Mouse (Mus musculus) liver, embryonic 13.5 days (tissue): Measurements from ENCODE around the gene Ccdc93. TPM values are rescaled to one million over a fixed set of nuclear protein-coding genes. Genes with fewer than 3 reads are reported as not detected.

Source experiments
- ATAC-seq: fragments of 200-750 bp; cut with Nextera tagmentation; 2 replicates; pipeline ENCODE4 v1.8.0; 2017; ENCODE audit warnings: low read depth, mild to moderate bottlenecking, moderate number of reproducible peaks, moderate library complexity
- DNase-seq: peaks from one replicate; pipeline ENCODE4 v3.0.0; 2022
- H3K27ac ChIP-seq: fragments of 300-500 bp; sonication (generic); 2 replicates; pipeline ENCODE4 v1.5.1; 2015; ENCODE audit warnings: moderate library complexity, mild to moderate bottlenecking, inconsistent platforms
- H3K27me3 ChIP-seq: fragments of 300-500 bp; sonication (generic); 2 replicates; pipeline ENCODE4 v1.6.1; 2015; ENCODE audit warnings: mild to moderate bottlenecking, inconsistent platforms
- H3K36me3 ChIP-seq: fragments of 300-500 bp; sonication (generic); 2 replicates; pipeline ENCODE4 v1.6.1; 2015; ENCODE audit warnings: mild to moderate bottlenecking, inconsistent platforms
- H3K4me1 ChIP-seq: fragments of 300-500 bp; sonication (generic); replicated peaks from 2 replicates; pipeline ENCODE4 v1.6.1; 2015; ENCODE audit warnings: inconsistent platforms
- H3K4me2 ChIP-seq: fragments of 300-500 bp; sonication (generic); 2 replicates; pipeline ENCODE4 v1.6.1; 2015; ENCODE audit warnings: inconsistent platforms, mild to moderate bottlenecking, moderate library complexity
- H3K4me3 ChIP-seq: fragments of 300-500 bp; sonication (generic); replicated peaks from 2 replicates; pipeline ENCODE4 v1.5.1; 2015; ENCODE audit warnings: mild to moderate bottlenecking, inconsistent platforms
- H3K9ac ChIP-seq: fragments of 300-500 bp; sonication (generic); 2 replicates; pipeline ENCODE4 v1.6.1; 2015; ENCODE audit warnings: mild to moderate bottlenecking, inconsistent platforms
- H3K9me3 ChIP-seq: fragments of 300-500 bp; sonication (generic); replicated peaks from 2 replicates; pipeline ENCODE4 v1.6.1; 2016; ENCODE audit warnings: inconsistent platforms
- WGBS: fragments of 180-500 bp; shearing (Covaris S2); methylation state at CpG from one replicate; pipeline ENCODE4 v1.1.7; 2015; ENCODE audit not compliant: insufficient replicate concordance; 5-methylcytosine and 5-hydroxymethylcytosine counted together
- polyA plus RNA-seq: library from polyadenylated mRNA; unstranded; fragments of >200 nt; fragmentation: Nextera tagmentation; extraction: Ambion mirVana; gene quantifications from 2 replicates; pipeline ENCODE4 v1.2.1, GENCODE M21; 2015

The Ccdc93 gene
- polyA plus RNA-seq, 1 experiment from 2014 or later = 3.7 TPM

DNA sequence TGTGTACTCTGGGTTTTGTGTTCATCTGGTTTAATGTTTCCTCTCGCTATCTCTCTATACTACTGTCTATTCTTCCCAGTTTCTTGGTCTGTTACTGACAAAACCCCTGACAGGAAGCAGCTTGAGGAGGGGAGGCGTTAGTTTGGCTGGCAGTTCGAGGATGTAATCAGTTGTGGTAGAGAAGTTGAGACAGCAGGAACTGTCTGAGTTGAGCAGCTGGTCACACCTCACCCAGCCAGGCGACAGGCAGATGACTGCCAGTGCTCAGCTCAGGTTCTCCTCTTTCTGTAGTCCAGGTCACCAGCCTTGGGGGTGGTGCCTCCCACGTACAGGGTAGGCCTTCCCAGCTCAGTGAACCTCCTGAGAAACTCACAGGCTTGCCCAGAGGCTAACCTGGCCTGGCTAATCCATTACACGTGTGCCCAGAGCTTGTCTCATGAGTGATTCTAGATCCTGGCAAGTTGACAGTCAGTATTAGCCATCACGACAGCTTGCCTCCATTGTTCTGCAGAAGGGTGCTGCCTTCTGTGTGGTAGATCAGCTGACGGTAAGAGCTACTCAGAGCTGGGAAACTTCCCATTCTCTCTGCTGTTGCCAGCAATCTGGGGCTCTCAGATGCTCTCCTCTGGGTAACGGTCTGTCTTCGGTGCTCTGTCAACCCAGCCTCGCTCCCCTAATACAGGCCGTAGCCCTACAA is 47.6 kb downstream of the Ccdc93 start:
- Histone ChIP-seq H3K4me2 (no peak overlapping the region), H3K27ac (no peak overlapping the region), H3K27me3 (no peaks in the 10 kb centered on the region), H3K4me1 (no peaks in the 10 kb centered on the region), H3K4me3 (no peak overlapping the region), H3K9ac (no peak overlapping the region), H3K9me3 (no peaks in the 10 kb centered on the region), H3K36me3 (peaks cover 53% of the 10 kb centered on the region)
- DNase-seq = no peak
- 42% methylated on average over 12 of the region's 12 CpGs for WGBS
- peak; percentile 73 for ATAC-seq

DNA sequence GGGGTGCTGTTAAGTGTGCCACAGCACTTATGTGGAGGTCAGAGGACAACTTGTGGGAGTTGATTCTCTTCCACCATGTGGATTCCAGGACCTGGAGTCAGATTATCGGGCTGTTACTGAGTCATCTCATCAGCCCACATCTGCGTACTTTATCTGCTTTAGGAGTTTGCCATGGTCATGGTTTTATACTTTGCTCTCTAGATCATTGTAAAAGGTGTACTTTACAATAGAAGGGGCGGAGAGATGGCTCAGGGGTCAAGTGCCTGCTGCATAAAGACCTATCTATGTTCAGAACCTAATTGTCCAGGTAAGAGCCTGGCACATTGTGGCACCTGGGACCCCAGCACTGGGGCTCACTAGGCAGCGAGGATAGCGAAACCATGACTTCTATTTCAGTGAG is 48.6 kb downstream of the Ccdc93 start:
- H3K36me3 ChIP-seq = peaks cover 53% of the 10 kb centered on the region
- ATAC-seq = no peak
- 80% methylated on average over 5 of the region's 5 CpGs for WGBS
- DNase-seq = no peak
- H3K4me1 ChIP-seq = no peaks in the 10 kb centered on the region
- H3K4me2 ChIP-seq = no peak overlapping the region
- no peak overlapping the region for H3K27ac ChIP-seq
- no peaks in the 10 kb centered on the region for H3K9me3 ChIP-seq
- H3K9ac ChIP-seq = no peak overlapping the region
- H3K4me3 ChIP-seq = no peak overlapping the region
- no peaks in the 10 kb centered on the region for H3K27me3 ChIP-seq

GRCm38 (mm10) chr1:121483091-121483490 is 52.2 kb downstream of the Ccdc93 start:
- H3K27ac ChIP-seq = no peak overlapping the region
- H3K4me2 ChIP-seq = no peak overlapping the region
- H3K27me3 ChIP-seq = no peaks in the 10 kb centered on the region
- peaks cover 50% of the 10 kb centered on the region for H3K36me3 ChIP-seq
- H3K9ac ChIP-seq = no peak overlapping the region
- 82% methylated on average over 4 of the region's 4 CpGs for WGBS
- H3K9me3 ChIP-seq = no peaks in the 10 kb centered on the region
- no peaks in the 10 kb centered on the region for H3K4me1 ChIP-seq
- ATAC-seq (no peak), DNase-seq (no peak)
- H3K4me3 ChIP-seq = no peak overlapping the region

DNA sequence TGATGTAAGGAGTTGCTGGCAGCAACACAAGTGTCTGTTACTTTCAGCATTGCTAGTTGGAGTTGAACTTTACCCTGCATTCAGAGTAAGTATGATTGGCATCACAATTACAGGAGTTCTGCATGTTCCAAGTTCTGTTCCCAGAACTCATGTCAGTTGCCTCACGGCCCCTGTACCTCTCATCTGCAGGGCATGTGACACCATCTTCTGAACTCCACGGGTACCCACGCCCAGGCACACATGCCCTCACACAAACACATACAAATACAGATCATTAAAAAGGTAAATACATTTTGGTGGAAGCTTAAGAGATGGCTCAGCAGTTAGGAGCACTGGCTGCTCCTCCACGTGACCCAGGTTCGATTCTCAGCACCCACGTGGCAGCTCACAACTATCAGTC is 56.0 kb downstream of the Ccdc93 start:
- Histone ChIP-seq H3K9me3 (no peaks in the 10 kb centered on the region), H3K27ac (no peak overlapping the region), H3K4me2 (no peak overlapping the region), H3K4me1 (no peaks in the 10 kb centered on the region), H3K36me3 (peaks cover 24% of the 10 kb centered on the region), H3K27me3 (no peaks in the 10 kb centered on the region), H3K9ac (no peak overlapping the region), H3K4me3 (no peak overlapping the region)
- WGBS = 80% methylated on average over 6 of the region's 6 CpGs
- no peak for ATAC-seq
- no peak for DNase-seq

GRCm38 (mm10) chr1:121490241-121490640 is 59.4 kb downstream of the Ccdc93 start:
- ATAC-seq (no peak), DNase-seq (no peak)
- Histone ChIP-seq H3K27me3 (no peaks in the 10 kb centered on the region), H3K9ac (no peak overlapping the region), H3K4me2 (no peak overlapping the region), H3K36me3 (peaks cover 26% of the 10 kb centered on the region), H3K27ac (no peak overlapping the region), H3K9me3 (no peaks in the 10 kb centered on the region), H3K4me3 (no peak overlapping the region), H3K4me1 (no peaks in the 10 kb centered on the region)
- 37% methylated on average over 5 of the region's 5 CpGs for WGBS

GRCm38 (mm10) chr1:121497093-121497492 is 66.2 kb downstream of the Ccdc93 start:
- no peak overlapping the region for H3K27ac ChIP-seq
- H3K27me3 ChIP-seq = no peaks in the 10 kb centered on the region
- H3K9me3 ChIP-seq = no peaks in the 10 kb centered on the region
- H3K4me3 ChIP-seq = no peak overlapping the region
- no peak overlapping the region for H3K4me2 ChIP-seq
- no peak overlapping the region for H3K9ac ChIP-seq
- 68% methylated on average over 4 of the region's 4 CpGs for WGBS
- DNase-seq (no peak), ATAC-seq (peak; percentile 81)
- 0 out of 2 replicates have a peak, but pooled peaks cover 4% of the 10 kb centered on the region for H3K4me1 ChIP-seq
- peaks cover 64% of the 10 kb centered on the region for H3K36me3 ChIP-seq

DNA sequence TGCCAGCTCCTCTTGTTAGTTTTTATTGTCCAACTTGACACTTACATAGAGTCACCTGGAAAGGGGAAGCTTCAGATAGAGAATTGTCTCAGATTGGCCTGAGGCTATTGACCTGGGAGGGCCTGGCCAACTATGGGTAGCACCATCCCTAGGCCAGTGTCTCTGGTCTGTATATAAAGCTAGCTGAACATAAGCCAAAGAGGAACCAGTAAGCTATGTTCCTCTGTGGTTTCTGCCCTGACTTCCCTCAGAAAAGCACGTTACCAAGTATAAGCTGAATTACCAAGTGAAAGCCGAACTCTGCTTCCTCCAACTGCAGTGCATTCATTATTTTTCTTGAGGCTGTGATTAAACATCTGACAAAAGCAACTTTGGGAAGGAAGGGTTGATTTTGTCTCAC is 77.9 kb downstream of the Ccdc93 start:
- Histone ChIP-seq H3K4me2 (no peak overlapping the region), H3K4me3 (no peak overlapping the region), H3K27me3 (no peaks in the 10 kb centered on the region), H3K4me1 (no peaks in the 10 kb centered on the region), H3K9ac (no peak overlapping the region), H3K9me3 (no peaks in the 10 kb centered on the region), H3K36me3 (no peaks in the 10 kb centered on the region), H3K27ac (no peak overlapping the region)
- WGBS = 23% methylated on average over 2 of the region's 2 CpGs
- ATAC-seq = no peak
- DNase-seq = no peak

DNA sequence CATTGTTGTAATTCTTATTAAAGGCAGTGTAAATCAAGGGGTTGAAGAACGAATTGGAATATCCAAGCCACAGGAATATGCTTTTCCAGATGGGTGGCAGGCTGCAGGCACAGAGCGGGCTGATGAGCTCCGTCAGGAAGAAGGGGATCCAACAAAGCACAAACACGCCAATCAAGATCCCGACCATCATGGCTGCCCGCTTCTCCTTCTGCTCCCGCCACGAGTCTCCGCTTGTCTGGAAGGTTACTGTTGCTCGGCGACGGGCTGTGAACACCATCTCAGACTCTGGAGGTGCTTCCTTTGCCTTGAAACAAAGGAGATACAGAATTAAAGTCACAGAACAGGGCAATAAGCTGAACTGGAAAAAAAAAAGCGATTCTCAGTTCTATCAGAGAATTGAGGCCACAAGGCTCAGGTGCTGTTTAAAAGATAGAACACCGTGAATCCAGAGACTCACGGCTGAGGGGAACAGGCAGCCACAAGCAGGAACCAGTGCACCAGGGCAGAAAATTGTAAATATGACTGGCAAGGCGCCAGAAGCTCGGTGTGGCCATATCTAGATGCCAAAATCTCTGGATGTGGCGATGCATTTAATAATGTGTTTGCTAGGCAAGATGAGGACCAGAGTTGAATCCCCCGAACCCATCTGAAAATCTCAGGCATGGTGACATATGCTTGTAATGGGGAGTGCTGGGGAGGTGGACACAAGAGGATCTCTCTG is 79.7 kb downstream of the Ccdc93 start:
- no peaks in the 10 kb centered on the region for H3K36me3 ChIP-seq
- no peak overlapping the region for H3K27ac ChIP-seq
- no peak for ATAC-seq
- H3K4me1 ChIP-seq = no peaks in the 10 kb centered on the region
- H3K4me2 ChIP-seq = no peak overlapping the region
- WGBS = 77% methylated on average over 19 of the region's 19 CpGs
- H3K4me3 ChIP-seq = no peak overlapping the region
- H3K27me3 ChIP-seq = no peaks in the 10 kb centered on the region
- no peak overlapping the region for H3K9ac ChIP-seq
- H3K9me3 ChIP-seq = no peaks in the 10 kb centered on the region
- DNase-seq = no peak

DNA sequence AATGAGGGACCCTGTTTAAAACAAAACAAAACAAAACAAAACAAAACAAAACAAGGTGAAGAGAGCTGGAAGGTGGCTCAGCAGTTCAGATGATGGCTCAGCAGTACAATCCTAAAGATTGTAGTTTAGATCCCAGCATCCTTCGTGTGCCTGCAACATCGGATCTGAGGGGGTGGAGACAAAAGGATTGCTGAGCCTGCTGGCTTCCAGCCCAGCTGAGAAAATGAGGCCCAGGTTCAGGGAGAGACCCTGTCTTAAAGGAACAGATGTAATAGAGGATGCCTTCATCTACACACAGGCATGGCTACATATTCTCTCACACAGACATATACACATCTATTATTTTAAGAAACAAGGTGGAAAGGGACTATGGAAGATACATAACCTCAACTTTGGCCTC is 80.3 kb downstream of the Ccdc93 start:
- Histone ChIP-seq H3K9ac (no peak overlapping the region), H3K4me3 (no peak overlapping the region), H3K4me1 (no peaks in the 10 kb centered on the region), H3K27me3 (no peaks in the 10 kb centered on the region), H3K4me2 (no peak overlapping the region), H3K27ac (no peak overlapping the region), H3K36me3 (no peaks in the 10 kb centered on the region), H3K9me3 (no peaks in the 10 kb centered on the region)
- ATAC-seq (no peak), DNase-seq (no peak)
- WGBS = 60% methylated on average over 2 of the region's 2 CpGs

GRCm38 (mm10) chr1:121511966-121512365 is 81.1 kb downstream of the Ccdc93 start:
- WGBS = 83% methylated on average over 2 of the region's 2 CpGs
- ATAC-seq = no peak

DNA sequence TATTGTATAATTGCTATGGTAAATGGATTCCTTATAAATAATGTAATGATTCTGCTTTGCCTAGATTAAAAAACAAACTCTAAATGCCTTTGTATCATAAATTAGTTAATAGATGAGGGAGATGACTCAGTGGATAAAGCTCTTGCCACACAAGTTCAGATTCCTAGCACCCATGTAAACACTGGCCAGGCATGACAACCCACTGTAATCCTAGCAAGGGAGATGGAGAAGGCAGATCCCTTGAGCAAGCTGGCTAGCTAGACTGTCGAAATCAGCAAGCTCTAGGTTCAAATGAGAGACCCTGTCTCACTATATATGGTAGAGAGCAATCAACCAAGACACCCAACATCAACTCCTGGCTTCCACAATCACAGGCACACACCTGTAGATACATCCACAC is 87.8 kb downstream of the Ccdc93 start:
- no peaks in the 10 kb centered on the region for H3K4me1 ChIP-seq
- ATAC-seq (no peak), DNase-seq (no peak)
- H3K36me3 ChIP-seq = no peaks in the 10 kb centered on the region
- H3K9ac ChIP-seq = no peak overlapping the region
- H3K27me3 ChIP-seq = no peaks in the 10 kb centered on the region
- no peaks in the 10 kb centered on the region for H3K9me3 ChIP-seq
- no peak overlapping the region for H3K27ac ChIP-seq
- H3K4me2 ChIP-seq = no peak overlapping the region
- WGBS = 20% methylated on average over 1 of the region's 1 CpGs
- H3K4me3 ChIP-seq = no peak overlapping the region

More at GRCm38 (mm10) chr1:121511966-121512365, 81.1 kb downstream of the Ccdc93 start:
- H3K4me1 ChIP-seq = no peaks in the 10 kb centered on the region
- H3K27ac ChIP-seq = no peak overlapping the region
- no peak overlapping the region for H3K4me3 ChIP-seq
- H3K9me3 ChIP-seq = no peaks in the 10 kb centered on the region
- no peak for DNase-seq
- H3K4me2 ChIP-seq = no peak overlapping the region
- no peak overlapping the region for H3K9ac ChIP-seq
- no peaks in the 10 kb centered on the region for H3K36me3 ChIP-seq
- no peaks in the 10 kb centered on the region for H3K27me3 ChIP-seq

DNA sequence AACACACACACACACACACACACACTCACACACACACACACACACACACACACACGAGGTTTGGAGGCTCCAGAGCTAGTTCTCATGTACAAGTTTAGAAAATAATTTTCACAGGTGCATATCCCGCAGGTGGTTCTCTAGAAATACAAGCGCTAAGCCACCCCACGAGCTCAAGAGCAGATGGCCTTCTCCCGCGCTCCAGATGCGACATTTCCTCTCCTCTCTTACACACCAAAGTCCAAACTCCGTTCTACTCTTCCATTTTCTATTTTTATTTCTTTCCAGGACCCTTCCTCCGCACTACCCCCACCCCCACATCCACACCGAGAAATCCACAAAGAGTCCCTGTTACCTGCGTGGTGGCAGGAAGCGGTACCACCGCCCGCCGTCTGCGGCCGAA is 96.2 kb downstream of the Ccdc93 start:
- peaks cover 33% of the 10 kb centered on the region for H3K27me3 ChIP-seq
- WGBS = 37% methylated on average over 17 of the region's 17 CpGs
- no peak for ATAC-seq
- no peak overlapping the region for H3K27ac ChIP-seq
- no peaks in the 10 kb centered on the region for H3K36me3 ChIP-seq
- H3K4me2 ChIP-seq = peak overlapping the region; percentile 36; the same call in 1 of the 2 replicates
- H3K9me3 ChIP-seq = no peaks in the 10 kb centered on the region
- DNase-seq = no peak
- no peaks in the 10 kb centered on the region for H3K4me1 ChIP-seq
- H3K9ac ChIP-seq = no peak overlapping the region
- H3K4me3 ChIP-seq = no peak overlapping the region
